Mouse (Mus musculus): Measurements from ENCODE around the gene Vav2. TPM values are rescaled to one million over a fixed set of nuclear protein-coding genes. Genes with fewer than 3 reads are reported as not detected.

The Vav2 gene
- total and polyA plus RNA-seq, 2 experiments from 2014 or later = 2.4 to 16.8 TPM

GRCm38 (mm10) chr2:27447782-27448181 is 20.9 kb upstream of the Vav2 start:
- TF ChIP-seq CTCF (IDR thresholded peaks at IDR 0.05; ENCODE audit: low read depth) (peak; percentile 6; the same call in 1 of the 2 replicates), EP300 (IDR thresholded peaks at IDR 0.05; ENCODE audit: low read depth) (no peak)
- H3K4me3 ChIP-seq (ENCODE audit: low read depth, low read length) = no peak overlapping the region
- H3K4me1 ChIP-seq (ENCODE audit: control insufficient read depth, insufficient read depth) = 0 out of 2 replicates have a peak, but pooled peaks cover 1% of the 10 kb centered on the region
- H3K27ac ChIP-seq (ENCODE audit: low read depth) = no peak overlapping the region
- no peak overlapping the region for H3K4me2 ChIP-seq (ENCODE audit: low read depth, low read length)
- 83% methylated on average over 5 of the region's 5 CpGs for WGBS
- no peak for DNase-seq (ENCODE audit: low spot score)
- H3K36me3 ChIP-seq (replicated peaks; ENCODE audit: control insufficient read depth, insufficient read depth, low read length) = peaks cover 80% of the 10 kb centered on the region
- H3K27me3 ChIP-seq (ENCODE audit: control insufficient read depth, insufficient read depth, low read length) = no peaks in the 10 kb centered on the region
- no peak for ATAC-seq (ENCODE audit: insufficient read depth, low read depth)
- no peaks in the 10 kb centered on the region for H3K9me3 ChIP-seq (replicated peaks; ENCODE audit: control insufficient read depth, low read length)
- no peak overlapping the region for H3K9ac ChIP-seq (replicated peaks; ENCODE audit: low read depth, low read length)

GRCm38 (mm10) chr2:27446812-27447211 is 20.0 kb upstream of the Vav2 start:
- Histone ChIP-seq H3K27ac (ENCODE audit: low read depth) (no peak overlapping the region), H3K36me3 (replicated peaks; ENCODE audit: control insufficient read depth, insufficient read depth, low read length) (peaks cover 71% of the 10 kb centered on the region), H3K9me3 (replicated peaks; ENCODE audit: control insufficient read depth, low read length) (no peaks in the 10 kb centered on the region), H3K27me3 (ENCODE audit: control insufficient read depth, insufficient read depth, low read length) (no peaks in the 10 kb centered on the region), H3K4me2 (ENCODE audit: low read depth, low read length) (no peak overlapping the region), H3K4me3 (ENCODE audit: low read depth, low read length) (no peak overlapping the region), H3K4me1 (ENCODE audit: control insufficient read depth, insufficient read depth) (0 out of 2 replicates have a peak, but pooled peaks cover 5% of the 10 kb centered on the region), H3K9ac (replicated peaks; ENCODE audit: low read depth, low read length) (no peak overlapping the region)
- TF ChIP-seq CTCF (IDR thresholded peaks at IDR 0.05; ENCODE audit: low read depth) (no peak), EP300 (IDR thresholded peaks at IDR 0.05; ENCODE audit: low read depth) (no peak)
- ATAC-seq (ENCODE audit: insufficient read depth, low read depth) = no peak
- DNase-seq (ENCODE audit: low spot score) = no peak
- WGBS = 92% methylated on average over 8 of the region's 8 CpGs

- Histone ChIP-seq H3K4me1 (ENCODE audit: control insufficient read depth, insufficient read depth) (0 out of 2 replicates have a peak, but pooled peaks cover 5% of the 10 kb centered on the region), H3K4me2 (ENCODE audit: low read depth, low read length) (no peak overlapping the region), H3K27me3 (ENCODE audit: control insufficient read depth, insufficient read depth, low read length) (no peaks in the 10 kb centered on the region), H3K4me3 (ENCODE audit: low read depth, low read length) (no peak overlapping the region), H3K9ac (replicated peaks; ENCODE audit: low read depth, low read length) (no peak overlapping the region), H3K36me3 (replicated peaks; ENCODE audit: control insufficient read depth, insufficient read depth, low read length) (peaks cover 62% of the 10 kb centered on the region), H3K9me3 (replicated peaks; ENCODE audit: control insufficient read depth, low read length) (no peaks in the 10 kb centered on the region), H3K27ac (ENCODE audit: low read depth) (no peak overlapping the region)
- ATAC-seq (ENCODE audit: insufficient read depth, low read depth) (no peak), DNase-seq (ENCODE audit: low spot score) (no peak)
- no peak for TF ChIP-seq CTCF (IDR thresholded peaks at IDR 0.05; ENCODE audit: low read depth)
- TF ChIP-seq EP300 (IDR thresholded peaks at IDR 0.05; ENCODE audit: low read depth) = no peak
- 91% methylated on average over 3 of the region's 3 CpGs for WGBS
Observed at GRCm38 (mm10) chr2:27445910-27446309, 19.1 kb upstream of the Vav2 start.

GRCm38 (mm10) chr2:27443450-27443708 is 16.5 kb upstream of the Vav2 start:
- DNase-seq (ENCODE audit: low spot score) (no peak), ATAC-seq (ENCODE audit: insufficient read depth, low read depth) (no peak)
- no peaks in the 10 kb centered on the region for H3K27me3 ChIP-seq (ENCODE audit: control insufficient read depth, insufficient read depth, low read length)
- H3K27ac ChIP-seq (ENCODE audit: low read depth) = no peak overlapping the region
- TF ChIP-seq CTCF (IDR thresholded peaks at IDR 0.05; ENCODE audit: low read depth) = no peak
- TF ChIP-seq EP300 (IDR thresholded peaks at IDR 0.05; ENCODE audit: low read depth) = no peak
- peaks cover 36% of the 10 kb centered on the region for H3K36me3 ChIP-seq (replicated peaks; ENCODE audit: control insufficient read depth, insufficient read depth, low read length)
- H3K4me2 ChIP-seq (ENCODE audit: low read depth, low read length) = no peak overlapping the region
- 61% methylated on average over 5 of the region's 5 CpGs for WGBS
- no peaks in the 10 kb centered on the region for H3K9me3 ChIP-seq (replicated peaks; ENCODE audit: control insufficient read depth, low read length)
- H3K4me1 ChIP-seq (ENCODE audit: control insufficient read depth, insufficient read depth) = 0 out of 2 replicates have a peak, but pooled peaks cover 5% of the 10 kb centered on the region
- H3K9ac ChIP-seq (replicated peaks; ENCODE audit: low read depth, low read length) = no peak overlapping the region
- H3K4me3 ChIP-seq (ENCODE audit: low read depth, low read length) = no peak overlapping the region

- Histone ChIP-seq H3K4me1 (ENCODE audit: control insufficient read depth, insufficient read depth) (0 out of 2 replicates have a peak, but pooled peaks cover 5% of the 10 kb centered on the region), H3K9ac (replicated peaks; ENCODE audit: low read depth, low read length) (peak overlapping the region; percentile 36), H3K4me3 (ENCODE audit: low read depth, low read length) (peak overlapping the region; percentile 54), H3K36me3 (replicated peaks; ENCODE audit: control insufficient read depth, insufficient read depth, low read length) (peaks cover 31% of the 10 kb centered on the region), H3K9me3 (replicated peaks; ENCODE audit: control insufficient read depth, low read length) (no peaks in the 10 kb centered on the region), H3K27me3 (ENCODE audit: control insufficient read depth, insufficient read depth, low read length) (no peaks in the 10 kb centered on the region), H3K27ac (ENCODE audit: low read depth) (0 out of 2 replicates have a peak overlapping the region, but pooled peaks have one; percentile 21), H3K4me2 (ENCODE audit: low read depth, low read length) (peak overlapping the region; percentile 82)
- TF ChIP-seq EP300 (IDR thresholded peaks at IDR 0.05; ENCODE audit: low read depth) (no peak), CTCF (IDR thresholded peaks at IDR 0.05; ENCODE audit: low read depth) (no peak)
- WGBS = 27% methylated on average over 20 of the region's 20 CpGs
- ATAC-seq (ENCODE audit: insufficient read depth, low read depth) (peak; percentile 19; the same call in 1 of the 2 replicates), DNase-seq (ENCODE audit: low spot score) (no peak)
Observed at GRCm38 (mm10) chr2:27442708-27443449, 16.0 kb upstream of the Vav2 start.
